9 mouse cellular contexts compared by ENCODE assay signal in genomic region chr14:54578063-54578462, GRCm38 (mm10). TPM values are rescaled to one million over a fixed set of nuclear protein-coding genes. Genes with fewer than 3 reads are reported as not detected.
DNase-seq lines count a peak whose midpoint lies in the region; ATAC-seq and TF ChIP-seq lines count a peak whose summit lies in the region.
"Had no signal": no experiment of that assay in that cellular context is flagged by ENCODE, and none has a peak within 500 bp of the region (broad histone marks: within the 10 kb centered on the region; RNA-seq: fewer than 3 reads in every experiment).

No protein-coding gene starts in this region.

- peak overlapping the region; percentile 89 for H3K4me3 ChIP-seq in testis, adult 2 months (ENCODE audit: control insufficient read depth, low read depth, low read length)
- peak overlapping the region; percentile 96 for H3K4me3 ChIP-seq in limb, embryonic 14.5 days (replicated peaks; ENCODE audit: low read length)
- peak overlapping the region; percentile 49 for H3K4me3 ChIP-seq in midbrain, embryonic 16.5 days (ENCODE audit: low read depth, low read length)

- no peaks in the 10 kb centered on the region for H3K36me3 ChIP-seq in testis, adult 2 months (ENCODE audit: control insufficient read depth, insufficient read depth, low read length)
- peaks cover 11% of the 10 kb centered on the region for H3K36me3 ChIP-seq in limb, embryonic 14.5 days (ENCODE audit: control insufficient read depth, insufficient read depth, low read length)
- H3K36me3 ChIP-seq in midbrain, embryonic 16.5 days (ENCODE audit: control insufficient read depth, insufficient read depth, low read length): no peaks in the 10 kb centered on the region

- 1% methylated on average over 10 of the region's 10 CpGs for WGBS in limb, embryonic 14.5 days
- WGBS in midbrain, embryonic 16.5 days: 1% methylated on average over 10 of the region's 10 CpGs

- H3K4me2 ChIP-seq in limb, embryonic 14.5 days (replicated peaks; ENCODE audit: low read depth, low read length, severe bottlenecking): peak overlapping the region; percentile 72
- H3K4me2 ChIP-seq in midbrain, embryonic 16.5 days (ENCODE audit: low read length): peak overlapping the region; percentile 74

- H3K27me3 ChIP-seq in testis, adult 2 months (ENCODE audit: control insufficient read depth, insufficient read depth, low read length): no peaks in the 10 kb centered on the region
- H3K27me3 ChIP-seq in limb, embryonic 14.5 days (ENCODE audit: control insufficient read depth, insufficient read depth, low read length): no peaks in the 10 kb centered on the region
- H3K27me3 ChIP-seq in midbrain, embryonic 16.5 days (ENCODE audit: control insufficient read depth, insufficient read depth, low read depth, low read length): peaks cover 15% of the 10 kb centered on the region

- no peak; the same call in 1 of the 2 replicates for TF ChIP-seq CTCF in testis, adult 2 months (IDR thresholded peaks at IDR 0.05; ENCODE audit: control insufficient read depth, insufficient read depth, insufficient replicate concordance, low read depth, low read length)

- H3K4me1 ChIP-seq in testis, adult 2 months (ENCODE audit: control insufficient read depth, insufficient read depth, low read length): peaks cover 41% of the 10 kb centered on the region
- peaks cover 24% of the 10 kb centered on the region for H3K4me1 ChIP-seq in limb, embryonic 14.5 days (ENCODE audit: control insufficient read depth, insufficient read depth, low read length)
- H3K4me1 ChIP-seq in midbrain, embryonic 16.5 days (ENCODE audit: control insufficient read depth, insufficient read depth, low read length): peaks cover 14% of the 10 kb centered on the region

- peak overlapping the region; percentile 92 for H3K9ac ChIP-seq in limb, embryonic 14.5 days (ENCODE audit: low read depth, low read length, severe bottlenecking)
- peak overlapping the region; percentile 50; the same call in 1 of the 2 replicates for H3K9ac ChIP-seq in midbrain, embryonic 16.5 days (ENCODE audit: low read depth, low read length)

- ATAC-seq in common myeloid progenitor, adult 5-6 weeks (replicated peaks; ENCODE audit: low read depth, poor library complexity, severe bottlenecking): peak; percentile 66
- peak; percentile 41 for ATAC-seq in limb, embryonic 14.5 days (ENCODE audit: low FRiP score, low read depth)
- ATAC-seq in midbrain, embryonic 16.5 days: 0 out of 2 replicates have a peak, but pooled peaks have one; percentile 8

- H3K27ac ChIP-seq in testis, adult 2 months (ENCODE audit: control insufficient read depth, insufficient read depth, low read depth, low read length): peak overlapping the region; percentile 93
- H3K27ac ChIP-seq in limb, embryonic 14.5 days (replicated peaks; ENCODE audit: low read depth, low read length): peak overlapping the region; percentile 89
- peak overlapping the region; percentile 14 for H3K27ac ChIP-seq in midbrain, embryonic 16.5 days (ENCODE audit: low read length)

- no peaks in the 10 kb centered on the region for H3K9me3 ChIP-seq in limb, embryonic 14.5 days (ENCODE audit: control insufficient read depth, low read length)
- no peaks in the 10 kb centered on the region for H3K9me3 ChIP-seq in midbrain, embryonic 16.5 days (replicated peaks; ENCODE audit: control insufficient read depth, low read length, poor library complexity, severe bottlenecking)

- no peak for TF ChIP-seq POLR2A in testis, adult 2 months (IDR thresholded peaks at IDR 0.05; ENCODE audit: control insufficient read depth, low read depth, low read length)
- no peak for TF ChIP-seq POLR2A in limb, embryonic 14.5 days (IDR thresholded peaks at IDR 0.05; ENCODE audit: borderline replicate concordance, extremely low read depth, insufficient read depth, insufficient read length)

- no peak for DNase-seq in testis, postnatal 14 days (ENCODE audit: low spot score)
- peak; percentile 54 for DNase-seq in heart, postnatal 4 days
- DNase-seq in limb, embryonic 14.5 days (ENCODE audit: low spot score): peak; percentile 83
- DNase-seq in left cerebral cortex, adult 18-20 months (ENCODE audit: low spot score in 2 of 2): no peak
- DNase-seq in cerebellum, adult 11-12 months: no peak

RNA-seq across cellular contexts. Expression of gene Ajuba, which starts 0.7 kb away (rescaled TPM):
- 10.0 and 12.5 TPM in 2 replicates for polyA plus RNA-seq in testis, adult 2 months (2012; rRNA removed)
- total RNA-seq in common myeloid progenitor, adult 5-6 weeks (2017): 1.3 and 1.9 TPM in 2 replicates
- 10 to 100 TPM; 19.4 to 20.3 TPM for total RNA-seq in heart, postnatal 4 days (2021)
- 61.4 and 66.1 TPM in 2 replicates for polyA plus RNA-seq in limb, embryonic 14.5 days (2012; rRNA removed)
- polyA plus RNA-seq in limb, embryonic 14.5 days (2014; fragmentation: Nextera tagmentation; extraction: Ambion mirVana): 18.1 and 24.2 TPM in 2 replicates
- 4.6 and 5.5 TPM in 2 replicates for polyA plus RNA-seq in midbrain, embryonic 16.5 days (2015; fragmentation: Nextera tagmentation; extraction: Ambion mirVana)
- 1 to 10 TPM; 1.7 to 1.9 TPM for total RNA-seq in left cerebral cortex, adult 18-20 months (2021)

RNA-seq across cellular contexts. Expression of gene Haus4, which starts 23.6 kb away (rescaled TPM):
- 107 and 125 TPM in 2 replicates for polyA plus RNA-seq in testis, adult 2 months (2012; rRNA removed)
- total RNA-seq in common myeloid progenitor, adult 5-6 weeks (2017): 74.5 and 85.9 TPM in 2 replicates
- total RNA-seq in heart, postnatal 4 days (2021): 10 to 100 TPM; 30.6 to 32.7 TPM
- 33.8 and 39.4 TPM in 2 replicates for polyA plus RNA-seq in limb, embryonic 14.5 days (2012; rRNA removed)
- 45.1 and 46.8 TPM in 2 replicates for polyA plus RNA-seq in limb, embryonic 14.5 days (2014; fragmentation: Nextera tagmentation; extraction: Ambion mirVana)
- 12.9 and 13.1 TPM in 2 replicates for polyA plus RNA-seq in midbrain, embryonic 16.5 days (2015; fragmentation: Nextera tagmentation; extraction: Ambion mirVana)
- 1 to 10 TPM; 1.5 to 2.0 TPM for total RNA-seq in left cerebral cortex, adult 18-20 months (2021)

RNA-seq across cellular contexts. Expression of gene 4931414P19Rik, which starts 27.7 kb away (rescaled TPM):
- polyA plus RNA-seq in testis, adult 2 months (2012; rRNA removed): 2.1 and 3.5 TPM in 2 replicates
- total RNA-seq in common myeloid progenitor, adult 5-6 weeks (2017): 5.3 TPM in 2 replicates
- 1 to 10 TPM; 4.9 to 6.6 TPM for total RNA-seq in heart, postnatal 4 days (2021)
- 13.5 and 14.0 TPM in 2 replicates for polyA plus RNA-seq in limb, embryonic 14.5 days (2012; rRNA removed)
- polyA plus RNA-seq in limb, embryonic 14.5 days (2014; fragmentation: Nextera tagmentation; extraction: Ambion mirVana): 4.4 and 7.3 TPM in 2 replicates
- polyA plus RNA-seq in midbrain, embryonic 16.5 days (2015; fragmentation: Nextera tagmentation; extraction: Ambion mirVana): 5.2 and 5.6 TPM in 2 replicates
- total RNA-seq in left cerebral cortex, adult 18-20 months (2021): 1 to 10 TPM; 8.3 to 9.3 TPM

RNA-seq across cellular contexts. Expression of gene Psmb5, which starts 39.8 kb away (rescaled TPM):
- 87.4 and 106 TPM in 2 replicates for polyA plus RNA-seq in testis, adult 2 months (2012; rRNA removed)
- 56.3 and 58.6 TPM in 2 replicates for total RNA-seq in common myeloid progenitor, adult 5-6 weeks (2017)
- total RNA-seq in heart, postnatal 4 days (2021): 100 to 1,000 TPM; 192 to 198 TPM
- polyA plus RNA-seq in limb, embryonic 14.5 days (2012; rRNA removed): 196 and 235 TPM in 2 replicates
- 357 and 375 TPM in 2 replicates for polyA plus RNA-seq in limb, embryonic 14.5 days (2014; fragmentation: Nextera tagmentation; extraction: Ambion mirVana)
- polyA plus RNA-seq in midbrain, embryonic 16.5 days (2015; fragmentation: Nextera tagmentation; extraction: Ambion mirVana): 412 and 432 TPM in 2 replicates
- 100 to 1,000 TPM; 176 to 178 TPM for total RNA-seq in left cerebral cortex, adult 18-20 months (2021)

RNA-seq across cellular contexts. Expression of gene Psmb11, which starts 43.2 kb away (rescaled TPM):
- polyA plus RNA-seq in testis, adult 2 months (2012; rRNA removed): 0.04 and 0.38 TPM in 2 replicates
- total RNA-seq in common myeloid progenitor, adult 5-6 weeks (2017): not detected in 2 replicates
- total RNA-seq in heart, postnatal 4 days (2021): not detected
- polyA plus RNA-seq in limb, embryonic 14.5 days (2012; rRNA removed): 0.01 and 0.09 TPM in 2 replicates
- polyA plus RNA-seq in limb, embryonic 14.5 days (2014; fragmentation: Nextera tagmentation; extraction: Ambion mirVana): not detected in 2 replicates
- 0.06 TPM in 1 of 2 replicates, not detected in the other for polyA plus RNA-seq in midbrain, embryonic 16.5 days (2015; fragmentation: Nextera tagmentation; extraction: Ambion mirVana)
- under 1 TPM in 1 of 2 experiments, not detected in 1; 0.16 TPM for total RNA-seq in left cerebral cortex, adult 18-20 months (2021)
- polyA plus RNA-seq: large intestine, adult 2 months had no signal

Comparison
In these comparisons a context has a peak if more than half of its experiments do, and no peak if none do; other contexts are left out.
1. H3K27ac ChIP-seq: peak in every context shown above with its lines; median percentile 93 in testis, adult 2 months; 89 in limb, embryonic 14.5 days; 14 in midbrain, embryonic 16.5 days.
2. DNase-seq: peak in heart, postnatal 4 days (single experiment) and limb, embryonic 14.5 days (single experiment); none in testis, postnatal 14 days (single experiment), left cerebral cortex, adult 18-20 months (0 of 2) and cerebellum, adult 11-12 months (single experiment).
3. ATAC-seq: peak in every context shown above with its lines; median percentile 66 in common myeloid progenitor, adult 5-6 weeks; 41 in limb, embryonic 14.5 days; 8 in midbrain, embryonic 16.5 days.
4. RNA of gene Haus4, which starts 23.6 kb away (total RNA-seq): 74.5 to 85.9 TPM in common myeloid progenitor, adult 5-6 weeks and 30.6 to 32.7 TPM in heart, postnatal 4 days; 1.5 to 2.0 TPM in left cerebral cortex, adult 18-20 months; every median in the first group is over 10 times any median in the second.
5. Peak in every context shown above with its lines, with median percentiles within 50 percentile points of each other: H3K4me3 ChIP-seq.